In the genomic region with DNA sequence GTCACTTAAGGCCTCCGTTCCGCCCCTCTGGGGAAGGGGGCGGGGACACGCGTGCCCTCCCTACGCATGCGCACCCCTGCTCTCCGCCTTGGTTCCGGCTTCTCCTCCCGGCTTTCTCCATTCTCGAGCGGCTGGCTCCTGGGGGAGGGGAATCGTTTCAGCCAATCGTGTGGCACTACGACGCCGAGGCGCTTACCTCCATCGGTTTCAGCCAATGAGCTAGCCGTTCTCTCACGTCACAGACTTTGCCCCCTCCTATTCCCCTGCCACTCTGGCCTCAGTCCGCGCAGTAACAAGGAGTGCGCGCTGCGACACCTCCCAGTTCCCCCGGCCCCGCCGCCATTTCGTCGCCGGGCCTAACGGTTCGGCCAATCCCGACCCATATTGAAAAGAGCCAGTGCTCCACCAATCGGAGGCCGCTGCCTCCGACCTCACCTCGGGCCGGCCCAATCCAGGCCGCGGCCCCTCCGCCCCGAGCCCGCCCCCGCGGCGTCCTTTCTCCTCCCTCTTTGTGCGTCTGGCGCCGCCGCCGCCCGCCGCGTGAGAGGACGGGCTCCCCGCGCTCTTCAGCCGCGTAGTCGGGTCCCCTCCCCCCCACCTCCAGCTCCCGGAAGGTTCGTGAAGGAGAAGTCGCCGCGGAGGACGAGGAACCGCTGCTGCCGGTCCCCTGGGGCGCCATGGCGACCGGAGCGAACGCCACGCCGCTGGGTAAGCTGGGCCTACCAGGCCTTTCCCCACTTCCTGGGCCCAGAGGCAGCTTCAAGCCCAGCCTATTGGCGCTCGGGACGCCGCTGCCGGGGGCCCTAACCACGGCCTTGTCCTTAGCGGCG, we compare ENCODE assay signal across 8 mouse cellular contexts. TPM values are rescaled to one million over a fixed set of nuclear protein-coding genes. Genes with fewer than 3 reads are reported as not detected.
DNase-seq lines count a peak whose midpoint lies in the region; ATAC-seq and TF ChIP-seq lines count a peak whose summit lies in the region.

A gene (plus strand): TSS at position 280 of the 830 bp plus-strand sequence.

- no peaks in the 10 kb centered on the region for H3K9me3 ChIP-seq in ES-E14 (ENCODE audit: control insufficient read depth, insufficient read depth, low read depth, low read length)
- no peaks in the 10 kb centered on the region for H3K9me3 ChIP-seq in forebrain, embryonic 15.5 days

- TF ChIP-seq CTCF in lung, adult 2 months (IDR thresholded peaks at IDR 0.05; ENCODE audit: insufficient read depth, low read length): no peak
- no peak for TF ChIP-seq CTCF in olfactory bulb, adult 2 months (IDR thresholded peaks at IDR 0.05; ENCODE audit: insufficient read depth, low read depth, low read length)
- TF ChIP-seq CTCF in thymus, adult 2 months (IDR thresholded peaks at IDR 0.05; ENCODE audit: borderline replicate concordance, control insufficient read depth, extremely low read depth, insufficient read depth, low read length, poor library complexity): peak; percentile 54; the same call in 1 of the 2 replicates

- peak; percentile 99 for ATAC-seq in forebrain, embryonic 15.5 days (replicated peaks)

- H3K9ac ChIP-seq in ES-E14 (ENCODE audit: insufficient read depth, low read depth, low read length, poor library complexity, severe bottlenecking): peak within 1 kb of the TSS; percentile 97
- peak within 1 kb of the TSS; percentile 96 for H3K9ac ChIP-seq in forebrain, embryonic 15.5 days (replicated peaks)

- peaks cover 22% of the 10 kb centered on the region for H3K36me3 ChIP-seq in ES-E14 (ENCODE audit: control insufficient read depth, insufficient read depth, low read length, poor library complexity, severe bottlenecking)
- peaks cover 33% of the 10 kb centered on the region for H3K36me3 ChIP-seq in forebrain, embryonic 15.5 days
- H3K36me3 ChIP-seq in thymus, adult 2 months (ENCODE audit: control insufficient read depth, insufficient read depth, low read length): peaks cover 38% of the 10 kb centered on the region

- H3K27ac ChIP-seq in ES-E14 (ENCODE audit: insufficient read depth, low read depth, low read length, poor library complexity, severe bottlenecking): peak within 1 kb of the TSS; percentile 92
- peak within 1 kb of the TSS; percentile 98 for H3K27ac ChIP-seq in forebrain, embryonic 15.5 days (replicated peaks)
- H3K27ac ChIP-seq in olfactory bulb, adult 2 months (ENCODE audit: insufficient read depth, low read depth, low read length): peak within 1 kb of the TSS; percentile 96
- peak within 1 kb of the TSS; percentile 77 for H3K27ac ChIP-seq in thymus, adult 2 months (ENCODE audit: control insufficient read depth, insufficient read depth, low read length)

- peak within 1 kb of the TSS; percentile 88 to 89 for H3K4me3 ChIP-seq in ES-E14 (ENCODE audit: insufficient read depth in 1 of 2, low read depth in 1 of 2, low read length in 2 of 2, poor library complexity in 1 of 2, severe bottlenecking in 1 of 2)
- peak within 1 kb of the TSS; percentile 90 for H3K4me3 ChIP-seq in forebrain, embryonic 15.5 days
- peak within 1 kb of the TSS; percentile 89 for H3K4me3 ChIP-seq in lung, adult 2 months (replicated peaks; ENCODE audit: extremely low read depth, low read depth, low read length)
- peak within 1 kb of the TSS; percentile 96 for H3K4me3 ChIP-seq in olfactory bulb, adult 2 months (ENCODE audit: insufficient read depth, low read depth, low read length)
- peak within 1 kb of the TSS; percentile 75 for H3K4me3 ChIP-seq in thymus, adult 2 months (ENCODE audit: control insufficient read depth, insufficient read depth, low read length)

- peak within 1 kb of the TSS; percentile 76 for H3K4me2 ChIP-seq in forebrain, embryonic 15.5 days (replicated peaks)

- in situ Hi-C loops in ES-E14 (cut with MboI; ENCODE audit: low sequenced_read_pairs in 2 of 2, unreplicated experiment in 2 of 2): no loop called here

- no peaks in the 10 kb centered on the region for H3K27me3 ChIP-seq in forebrain, embryonic 15.5 days
- H3K27me3 ChIP-seq in thymus, adult 2 months (ENCODE audit: control insufficient read depth, insufficient read depth, low read length): no peaks in the 10 kb centered on the region

- peak; percentile 98 for DNase-seq in ES-E14 (ENCODE audit: low read depth, low spot score)
- DNase-seq in cerebellum, adult 11-12 months: peak; percentile 100
- DNase-seq in heart, postnatal 25 days (ENCODE audit: low spot score): peak; percentile 100
- peak; percentile 100 for DNase-seq in layer of hippocampus, adult 18-20 months (ENCODE audit: low spot score in 2 of 2)
- DNase-seq in lung, adult 2 months: peak; percentile 99
- peak; percentile 100 for DNase-seq in thymus, adult 2 months

- under 1% methylated on average over 85 of the region's 85 CpGs for WGBS in forebrain, embryonic 15.5 days
- under 1% methylated on average over 79 of the region's 85 CpGs for WGBS in lung, adult 2 months
- WGBS in olfactory bulb, adult 2 months: 1% methylated on average over 85 of the region's 85 CpGs
- WGBS in thymus, adult 2 months: 1% methylated on average over 83 of the region's 85 CpGs

- H3K4me1 ChIP-seq in ES-E14 (ENCODE audit: control insufficient read depth in 2 of 2, insufficient read depth in 2 of 2, low read length in 2 of 2, poor library complexity in 1 of 2): peaks cover 2 to 3% of the 10 kb centered on the region in 2 experiments; a peak in 2 of 4 replicates
- H3K4me1 ChIP-seq in forebrain, embryonic 15.5 days: peaks cover 44% of the 10 kb centered on the region
- H3K4me1 ChIP-seq in lung, adult 2 months (ENCODE audit: control insufficient read depth, insufficient read depth, low read length): peaks cover 13% of the 10 kb centered on the region
- H3K4me1 ChIP-seq in olfactory bulb, adult 2 months (ENCODE audit: control insufficient read depth, insufficient read depth, low read length): no peaks in the 10 kb centered on the region
- H3K4me1 ChIP-seq in thymus, adult 2 months (replicated peaks; ENCODE audit: control insufficient read depth, insufficient read depth, low read length): 0 out of 2 replicates have a peak, but pooled peaks cover 2% of the 10 kb centered on the region

- peak; percentile 56; the same call in 1 of the 2 replicates for TF ChIP-seq POLR2A in lung, adult 2 months (IDR thresholded peaks at IDR 0.05; ENCODE audit: borderline replicate concordance, extremely low read depth, low read depth, low read length)
- TF ChIP-seq POLR2A in olfactory bulb, adult 2 months (IDR thresholded peaks at IDR 0.05; ENCODE audit: insufficient read depth, low read depth, low read length): peak; percentile 40; the same call in 1 of the 2 replicates
- TF ChIP-seq POLR2A in thymus, adult 2 months (IDR thresholded peaks at IDR 0.05; ENCODE audit: control insufficient read depth, extremely low read depth, insufficient read depth, low read length, poor library complexity): peak; percentile 96

- intact Hi-C loops in heart, postnatal 25 days (cut with DNase I): loop anchor here (2.0 kb wide), 1 partner anchor 23 kb away; a partner anchor contains a TSS

TF ChIP-seq in ES-E14, 5 proteins besides CTCF, POLR2A, EP300 and RAD21:
- TF ChIP-seq CHD2 (IDR thresholded peaks at IDR 0.05; ENCODE audit: low read depth, low read length) (peak; percentile 16; the same call in 1 of the 2 replicates), MAFK (IDR thresholded peaks at IDR 0.05; ENCODE audit: insufficient read depth, low read depth, low read length) (no peak)
TF ChIP-seq in ES-E14: peak in this region for 1.

RNA-seq across cellular contexts. Expression of the gene that starts here (rescaled TPM):
- 150 and 164 TPM in 2 replicates for total RNA-seq in ES-E14 (2012; rRNA removed)
- polyA plus RNA-seq in forebrain, embryonic 15.5 days (2015; fragmentation: Nextera tagmentation; extraction: Ambion mirVana): 119 and 134 TPM in 2 replicates
- 10 to 100 TPM; 76.1 to 88.8 TPM for total RNA-seq in heart, postnatal 25 days (2021)
- 100 to 1,000 TPM; 196 to 207 TPM for total RNA-seq in layer of hippocampus, adult 18-20 months (2021)
- 136 and 194 TPM in 2 replicates for polyA plus RNA-seq in lung, adult 2 months (2012; rRNA removed)
- polyA plus RNA-seq in olfactory bulb, adult 2 months (2012; ENCODE audit: insufficient read depth, insufficient read length, low replicate concordance, missing spikeins): 340 TPM in 1 of 2 replicates, not detected in the other
- polyA plus RNA-seq in thymus, adult 2 months (2012; rRNA removed): 365 and 553 TPM in 2 replicates

Comparison
In these comparisons a context has a peak if more than half of its experiments do, and no peak if none do; other contexts are left out.
1. Peak in every context shown above with its lines: DNase-seq, ATAC-seq, H3K4me3 ChIP-seq and H3K27ac ChIP-seq.
2. POLR2A ChIP-seq: peak in every context shown above with its lines; median percentile 96 in thymus, adult 2 months; 56 in lung, adult 2 months; 40 in olfactory bulb, adult 2 months.